Mouse (Mus musculus) heart, postnatal 0 days (tissue): ENCODE measurements around the gene Itln1.

Experiments used
- CTCF ChIP-seq: IDR thresholded peaks from 2 replicates; pipeline ENCODE4 v1.5.1; 2016; ENCODE audit warnings: antibody characterized with exemption, control low read depth, low read depth
- EP300 ChIP-seq: IDR thresholded peaks from 2 replicates; pipeline ENCODE4 v1.6.1; 2016; ENCODE audit warnings: antibody characterized with exemption, low read depth

GRCm38 (mm10) chr1:171552230-171552629, 17.1 kb upstream of the Itln1 start:
- TF ChIP-seq CTCF (no peak), EP300 (no peak)
